Mouse (Mus musculus) gastrocnemius, adult 8-10 months (tissue): ENCODE data around the gene Olfr585. TPM values are rescaled to one million over a fixed set of nuclear protein-coding genes. Genes with fewer than 3 reads are reported as not detected.

ENCODE experiments used
- DNase-seq, 2 experiments: peaks; one replicate each; pipeline ENCODE4 v3.0.0; 2022; ENCODE audit warnings: low spot score in 2 of 2
- total RNA-seq, 4 experiments: library from RNA; stranded (reverse); gene quantifications; 2 replicates each; pipeline ENCODE4 v1.2.4; 2022

The Olfr585 gene
- total RNA-seq = not detected

- DNase-seq = no peak
These were observed at the start of gene Olfr585 for GRCm38 (mm10) chr7:103097420-103097819. TSS of gene Olfr585 (plus strand) at chr7:103097720.

- DNase-seq = no peak
These were observed 46.5 kb upstream of the Olfr585 start, which contains the start of gene Olfr583 for GRCm38 (mm10) chr7:103051000-103051399. TSS of gene Olfr583 (plus strand) at chr7:103051300.

GRCm38 (mm10) chr7:103081585-103081984 is 15.9 kb upstream of the Olfr585 start, which contains the start of gene Olfr584:
TSS of gene Olfr584 (plus strand) at chr7:103081885.
- no peak for DNase-seq

GRCm38 (mm10) chr7:103119406-103119805 is 21.9 kb downstream of the Olfr585 start:
- no peak for DNase-seq

GRCm38 (mm10) chr7:103125538-103125937 is 28.0 kb downstream of the Olfr585 start, which contains the start of gene Olfr586:
TSS of gene Olfr586 (minus strand) at chr7:103125638.
- DNase-seq = no peak

- no peak for DNase-seq
These were observed 43.1 kb downstream of the Olfr585 start, which contains the start of gene Olfr588-ps1 for GRCm38 (mm10) chr7:103140579-103140978. TSS of gene Olfr588-ps1 (plus strand) at chr7:103140879.

Other genes with a start within 250 kb of the Olfr585 start
- gene Olfr566, start 239.0 kb upstream of the Olfr585 start, total RNA-seq = not detected
- not detected for gene Olfr568, start 220.6 kb upstream of the Olfr585 start, total RNA-seq
- not detected for gene Olfr569, start 206.8 kb upstream of the Olfr585 start, total RNA-seq
- not detected for gene Olfr570, start 203.1 kb upstream of the Olfr585 start, total RNA-seq
- not detected for gene Olfr571, start 180.2 kb upstream of the Olfr585 start, total RNA-seq
- not detected for gene Olfr572, start 173.3 kb upstream of the Olfr585 start, total RNA-seq
- gene Olfr573-ps1, start 155.1 kb upstream of the Olfr585 start, total RNA-seq = not detected
- gene Olfr574, start 149.3 kb upstream of the Olfr585 start, total RNA-seq = not detected
- gene Olfr575, start 138.9 kb upstream of the Olfr585 start, total RNA-seq = not detected
- gene Olfr576, start 135.1 kb upstream of the Olfr585 start, total RNA-seq = not detected
- not detected for gene Olfr577, start 121.8 kb upstream of the Olfr585 start, total RNA-seq
- not detected for gene Olfr578, start 108.4 kb upstream of the Olfr585 start, total RNA-seq
- gene Olfr582, start 59.7 kb upstream of the Olfr585 start, total RNA-seq = not detected
- gene Olfr583, start 46.4 kb upstream of the Olfr585 start, total RNA-seq = not detected
- gene Olfr584, start 15.8 kb upstream of the Olfr585 start, total RNA-seq = not detected
- not detected for gene Olfr586, start 27.9 kb downstream of the Olfr585 start, total RNA-seq
- not detected for gene Olfr588-ps1, start 43.2 kb downstream of the Olfr585 start, total RNA-seq
- not detected for gene Olfr589, start 58.6 kb downstream of the Olfr585 start, total RNA-seq
- gene Olfr591, start 80.6 kb downstream of the Olfr585 start, total RNA-seq = not detected
- not detected for gene Olfr592, start 87.1 kb downstream of the Olfr585 start, total RNA-seq
- gene Olfr593, start 114.1 kb downstream of the Olfr585 start, total RNA-seq = not detected
- gene Olfr594, start 119.3 kb downstream of the Olfr585 start, total RNA-seq = not detected
- not detected for gene Usp17ld, start 154.8 kb downstream of the Olfr585 start, total RNA-seq
- not detected for gene Olfr596, start 207.9 kb downstream of the Olfr585 start, total RNA-seq
- not detected for gene Olfr597, start 218.6 kb downstream of the Olfr585 start, total RNA-seq
- gene Olfr598, start 225.8 kb downstream of the Olfr585 start, total RNA-seq = not detected
- gene Olfr599, start 238.2 kb downstream of the Olfr585 start, total RNA-seq = not detected